Mouse (Mus musculus) kidney, adult 18-20 months (tissue): ENCODE measurements at regions not wholly inside any gene's neighbourhood (a gene's known extent, or its start where the extent isn't known, plus 50 kb on each side); places are given as distances from the start of the nearest gene placed in this dataset.

Experiments
- DNase-seq: peaks from one replicate; pipeline ENCODE4 v3.0.0; 2021

- no peak for DNase-seq
These were observed 73.5 kb upstream of the Tspan5 start for GRCm38 (mm10) chr3:138668394-138669092.

- DNase-seq: no peak
These were observed 66.1 kb upstream of the Tspan5 start for GRCm38 (mm10) chr3:138675881-138676280.

- no peak for DNase-seq
These were observed 63.6 kb upstream of the Tspan5 start for GRCm38 (mm10) chr3:138678351-138678750.

GRCm38 (mm10) chr3:138686636-138687230 lies 55.3 kb upstream of the Tspan5 start:
- no peak for DNase-seq

GRCm38 (mm10) chr3:138688606-138689005 lies 53.4 kb upstream of the Tspan5 start:
- DNase-seq: no peak
